Mouse (Mus musculus) myocyte (in vitro differentiated cells): ENCODE results near the gene Cdk17.

Experiments
- CEBPB ChIP-seq: IDR thresholded peaks from 2 replicates; pipeline ENCODE4 v1.6.1; 2011; ENCODE audit warnings: mild to moderate bottlenecking, moderate library complexity; ENCODE audit not compliant: poor library complexity, insufficient read depth, severe bottlenecking
- E2F4 ChIP-seq: IDR thresholded peaks from one replicate; pipeline ENCODE4 v1.6.1; 2011; ENCODE audit warnings: mild to moderate bottlenecking, control low read depth, moderate library complexity; ENCODE audit not compliant: insufficient read depth
- MYOD1 ChIP-seq, 3 experiments: IDR thresholded peaks; one replicate each; pipeline ENCODE4 v1.6.1; 2011; ENCODE audit warnings: control low read depth in 2 of 3, low read depth in 2 of 3, mild to moderate bottlenecking in 2 of 3, moderate library complexity in 1 of 3; ENCODE audit not compliant: insufficient read length in 2 of 3, control insufficient read depth in 1 of 3
- MYOG ChIP-seq, 3 experiments: IDR thresholded peaks; one replicate each; pipeline ENCODE4 v1.6.1; 2011; ENCODE audit warnings: control low read depth in 2 of 3, low read depth in 2 of 3, mild to moderate bottlenecking in 2 of 3; ENCODE audit not compliant: insufficient read length in 2 of 3, control insufficient read depth in 1 of 3, insufficient read depth in 1 of 3
- TCF12 ChIP-seq: IDR thresholded peaks from one replicate; pipeline ENCODE4 v1.6.1; 2011; ENCODE audit warnings: mild to moderate bottlenecking, control low read depth; ENCODE audit not compliant: poor library complexity, insufficient read depth, severe bottlenecking

GRCm38 (mm10) chr10:93163711-93164488 lies 3.2 kb downstream of the Cdk17 start:
- TF ChIP-seq TCF12, result no peak
- TF ChIP-seq E2F4, result no peak
- TF ChIP-seq CEBPB, result no peak
- no peak for TF ChIP-seq MYOD1 (IDR thresholded peaks at IDR 0.05; ENCODE audit: control insufficient read depth in 1 of 3, insufficient read length in 2 of 3, low read depth in 2 of 3)
- no peak for TF ChIP-seq MYOG (IDR thresholded peaks at IDR 0.05; ENCODE audit: control insufficient read depth in 1 of 3, insufficient read depth in 1 of 3, insufficient read length in 2 of 3, low read depth in 2 of 3)
